Mouse (Mus musculus) heart, adult 2 months (tissue): ENCODE data around the gene Phldb1.

ENCODE experiments used
- CTCF ChIP-seq: fragments of 200-600 bp; IDR thresholded peaks from 2 replicates; pipeline ENCODE4 v1.8.1; 2022; ENCODE audit warnings: antibody characterized with exemption, mild to moderate bottlenecking, moderate library complexity
- POLR2A ChIP-seq: fragments of 200-500 bp; IDR thresholded peaks from 2 replicates; pipeline ENCODE4 v1.6.1; 2011; ENCODE audit warnings: mild to moderate bottlenecking, low read depth, low read length, control low read depth; ENCODE audit not compliant: insufficient read depth

GRCm38 (mm10) chr9:44693071-44693470 lies 41.9 kb downstream of the Phldb1 start:
- TF ChIP-seq POLR2A (no peak), CTCF (no peak)
